Mouse (Mus musculus): ENCODE results near the gene Shbg.

Shbg gene

DNA sequence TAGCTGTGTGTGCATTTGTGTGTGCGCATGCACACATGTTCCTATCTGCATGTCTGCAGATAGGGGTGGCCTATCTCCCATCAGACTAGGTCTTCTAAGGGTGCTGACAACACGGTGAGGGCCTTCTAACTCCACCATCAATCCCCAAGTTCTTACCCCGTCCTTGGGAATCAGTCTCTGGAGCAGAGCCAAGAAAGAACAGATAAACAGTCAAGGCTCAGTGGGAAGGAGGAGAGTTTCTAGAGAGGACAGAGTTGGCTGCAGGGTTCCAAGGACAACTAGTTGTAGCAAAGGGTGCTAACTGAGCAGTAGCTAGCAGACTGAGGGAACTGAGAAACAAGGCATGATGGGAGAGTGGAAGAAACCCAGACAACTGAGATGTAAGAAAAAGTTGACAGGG is 15.9 kb downstream of the Shbg start:
- DNase-seq (ENCODE audit: low read depth, low spot score) = no peak

DNA sequence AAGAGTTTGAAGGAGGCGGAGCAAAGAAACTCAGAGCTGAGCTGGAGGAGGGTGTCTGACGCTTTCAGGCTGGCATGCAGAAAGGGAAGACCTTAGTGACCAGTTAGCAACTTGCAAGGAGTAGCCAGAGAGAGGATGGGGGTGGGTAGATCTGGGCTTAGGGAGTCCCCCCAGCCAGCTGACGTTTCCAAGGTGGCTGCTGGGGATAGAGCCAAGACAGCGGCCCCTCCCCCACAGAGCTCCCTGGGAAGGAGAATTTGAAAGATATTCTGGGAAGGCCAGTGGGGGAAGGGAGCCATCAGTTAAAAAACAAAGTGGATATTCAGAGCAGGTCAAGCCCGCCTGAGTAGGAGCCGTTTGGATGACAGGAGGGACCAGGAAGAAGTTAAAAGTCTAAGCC is 17.6 kb downstream of the Shbg start:
- no peak for DNase-seq (ENCODE audit: low read depth, low spot score)

DNA sequence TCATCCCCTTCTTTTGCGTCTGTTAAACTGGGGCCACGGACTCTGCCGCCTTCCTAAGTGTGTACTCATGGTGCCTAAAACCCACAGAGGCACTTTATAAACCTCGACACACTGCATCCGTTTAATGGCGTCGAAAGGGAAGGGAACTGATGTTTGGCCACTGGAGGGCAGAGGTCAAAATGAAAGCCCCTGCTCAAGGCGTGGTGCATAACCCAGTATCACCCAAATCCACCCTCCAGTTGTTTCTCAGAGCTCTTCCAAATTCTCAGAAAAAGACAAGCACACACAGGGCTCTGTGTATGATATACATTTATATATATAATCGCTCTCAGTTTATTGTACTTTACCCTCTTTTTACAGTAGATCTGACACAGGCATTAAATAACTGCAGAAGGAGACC is 18.3 kb downstream of the Shbg start:
- DNase-seq (ENCODE audit: low read depth, low spot score) = no peak

DNA sequence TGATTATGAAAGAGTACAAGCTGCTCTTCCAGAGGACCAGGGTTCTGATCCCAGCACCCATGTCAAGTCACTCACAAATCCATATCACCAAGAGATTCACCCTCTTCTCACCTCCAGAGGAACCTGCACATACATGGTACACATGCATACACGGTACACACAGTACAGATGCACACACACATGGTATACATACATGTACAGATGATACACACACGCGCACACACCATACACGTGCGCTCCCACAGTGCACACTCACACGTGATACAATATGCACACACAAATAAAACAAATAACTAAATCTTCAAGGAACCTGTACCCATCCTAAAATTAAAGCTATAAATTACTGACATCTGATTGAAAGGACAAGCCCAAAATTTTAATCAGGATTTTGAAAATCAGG is 22.9 kb downstream of the Shbg start:
- no peak for DNase-seq (ENCODE audit: low read depth, low spot score)

DNA sequence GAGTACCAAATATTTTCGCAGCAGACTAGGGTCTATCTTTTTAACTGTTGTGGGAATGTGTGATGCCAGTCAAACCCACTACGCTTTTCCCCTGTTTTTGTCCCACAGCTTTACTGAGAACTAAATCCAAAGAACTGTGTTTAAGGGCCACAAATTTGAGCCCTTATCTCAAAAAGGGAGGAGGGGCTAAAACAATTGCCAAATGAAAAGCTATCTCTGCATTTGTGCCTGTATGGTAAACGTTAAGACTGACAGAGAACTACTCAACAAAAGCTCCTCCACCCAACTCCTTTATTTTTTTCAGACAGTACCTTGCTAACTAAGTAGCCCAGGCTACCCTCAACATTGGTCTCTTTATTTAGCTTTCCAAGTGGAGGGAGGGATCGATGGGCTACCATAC is 24.9 kb downstream of the Shbg start:
- no peak for DNase-seq (ENCODE audit: low read depth, low spot score)

DNA sequence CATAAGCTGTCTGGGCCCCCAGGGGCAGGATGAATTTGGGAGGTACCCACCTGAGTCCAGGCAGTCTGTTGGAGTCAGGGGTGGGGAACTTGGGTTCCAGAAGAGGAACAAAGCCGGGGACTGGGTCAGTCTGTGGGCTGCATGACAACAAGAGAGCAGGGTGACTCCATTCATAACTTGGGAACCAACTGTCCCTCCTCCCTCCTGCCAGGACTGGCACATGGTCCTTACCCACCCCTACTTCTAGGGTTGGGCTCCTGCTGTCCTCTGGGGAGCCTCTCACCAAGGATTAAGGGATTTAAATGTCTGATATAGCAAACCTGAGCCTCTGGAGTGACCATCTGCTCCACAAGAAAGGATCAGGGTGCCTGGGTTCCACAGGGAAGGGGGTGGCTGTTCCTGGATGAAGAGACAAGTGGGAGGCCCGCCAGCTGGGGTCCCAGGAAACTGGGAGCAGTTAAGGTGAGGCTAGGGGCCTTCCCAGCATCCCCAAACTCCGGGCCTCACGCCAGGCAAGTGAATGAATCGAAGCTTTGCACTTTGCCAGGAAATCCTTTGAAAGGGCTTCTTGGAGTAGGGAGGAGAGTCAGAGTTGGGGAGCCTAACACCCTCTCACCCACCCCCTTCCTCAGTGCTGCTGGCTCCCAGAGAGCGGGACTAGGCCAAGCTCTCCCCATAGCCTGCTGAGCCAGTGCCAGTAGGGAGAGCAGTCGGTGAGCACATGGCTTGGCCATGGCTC is 25.6 kb downstream of the Shbg start:
- DNase-seq (ENCODE audit: low read depth, low spot score) = no peak

DNA sequence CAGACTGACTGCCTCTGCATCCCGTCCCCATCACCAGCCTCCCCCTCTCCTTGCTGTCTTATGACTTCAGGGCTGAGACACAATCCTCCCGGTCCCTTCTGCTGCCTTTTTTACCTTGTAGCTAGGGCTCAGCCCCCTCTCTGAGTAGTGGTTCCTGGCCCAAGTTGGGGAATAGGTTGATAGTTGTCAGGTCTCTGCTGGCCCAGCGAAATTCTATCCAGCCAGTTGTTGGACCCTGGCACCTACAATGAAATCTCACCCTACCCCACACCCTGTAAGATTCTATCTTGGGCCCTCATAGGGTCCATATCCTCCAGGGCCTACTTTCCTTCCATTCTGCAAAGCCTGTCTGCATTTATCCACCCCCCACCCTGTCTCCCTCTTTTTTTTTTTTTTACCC is 26.3 kb downstream of the Shbg start:
- DNase-seq (ENCODE audit: low read depth, low spot score) = no peak

DNA sequence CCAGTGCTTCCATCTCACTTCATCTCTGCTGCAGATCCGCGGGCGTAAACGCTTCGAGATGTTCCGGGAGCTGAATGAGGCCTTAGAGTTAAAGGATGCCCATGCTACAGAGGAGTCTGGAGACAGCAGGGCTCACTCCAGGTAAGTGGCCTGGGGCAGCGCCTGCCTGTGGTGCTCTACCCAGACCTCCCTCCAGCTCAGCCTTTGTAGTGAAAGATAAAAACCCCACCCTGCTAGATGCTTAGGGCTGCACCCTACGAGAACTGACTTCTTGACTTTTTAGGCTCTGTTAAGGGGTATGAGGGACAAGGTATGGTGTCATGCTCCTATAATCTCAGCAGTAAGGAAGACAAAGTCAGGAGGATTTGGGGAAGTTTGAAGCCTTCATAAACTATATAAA is 27.1 kb downstream of the Shbg start:
- no peak for DNase-seq (ENCODE audit: low read depth, low spot score)

DNA sequence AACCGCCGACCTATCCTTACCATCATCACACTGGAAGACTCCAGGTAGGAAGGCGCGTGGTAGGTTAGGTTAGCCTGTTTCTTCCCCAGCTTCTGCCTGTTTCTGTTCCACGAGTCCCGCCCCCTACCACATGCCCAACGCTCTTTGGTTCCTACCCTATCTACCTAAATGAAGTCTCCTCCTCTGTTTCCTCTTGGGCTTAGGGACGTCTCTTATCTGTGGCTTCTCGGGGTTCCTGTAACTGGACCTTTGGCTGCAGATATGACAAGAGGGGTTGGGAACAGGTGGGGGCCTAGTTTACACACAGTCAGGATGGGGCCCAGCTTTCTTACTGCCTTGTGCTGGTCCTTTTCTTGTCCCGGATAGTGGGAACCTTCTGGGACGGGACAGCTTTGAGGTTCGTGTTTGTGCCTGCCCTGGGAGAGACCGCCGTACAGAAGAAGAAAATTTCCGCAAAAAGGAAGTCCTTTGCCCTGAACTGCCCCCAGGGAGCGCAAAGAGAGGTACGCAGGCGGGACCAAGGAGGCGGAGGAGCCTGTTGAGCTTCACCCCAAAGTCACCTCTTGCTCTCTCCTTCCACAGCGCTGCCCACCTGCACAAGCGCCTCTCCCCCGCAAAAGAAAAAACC is 28.4 kb downstream of the Shbg start:
- DNase-seq (ENCODE audit: low read depth, low spot score) = no peak

DNA sequence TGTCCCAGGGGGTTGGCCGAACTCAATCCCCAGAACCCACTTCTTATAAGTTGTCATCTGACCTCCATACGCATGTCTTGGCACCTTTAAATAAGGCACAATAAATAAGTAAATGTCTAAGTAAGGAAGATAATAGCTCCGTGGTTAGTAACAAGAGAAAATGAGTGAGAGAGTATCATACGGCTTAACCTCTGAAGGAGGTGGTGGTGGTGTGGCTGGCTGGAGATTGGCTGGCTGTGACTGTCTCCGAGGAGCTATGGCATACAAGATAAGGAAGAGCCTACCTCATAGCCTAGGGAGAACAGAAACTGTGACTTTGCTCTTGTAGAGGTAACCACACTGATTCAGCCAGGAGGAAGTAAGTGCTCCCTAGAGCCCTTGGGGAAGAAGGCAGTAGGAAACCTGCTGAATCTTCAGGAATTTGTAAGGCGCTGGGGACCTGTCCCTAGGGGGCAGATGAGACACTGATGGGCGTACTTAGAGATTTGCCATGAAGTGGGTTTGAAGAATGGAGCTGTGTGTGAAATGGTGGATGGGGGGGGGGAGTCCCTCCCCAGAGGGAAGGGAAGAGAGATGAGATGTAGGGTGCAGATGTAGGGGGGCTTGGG is 31.9 kb downstream of the Shbg start:
- DNase-seq (ENCODE audit: low read depth, low spot score) = no peak

DNA sequence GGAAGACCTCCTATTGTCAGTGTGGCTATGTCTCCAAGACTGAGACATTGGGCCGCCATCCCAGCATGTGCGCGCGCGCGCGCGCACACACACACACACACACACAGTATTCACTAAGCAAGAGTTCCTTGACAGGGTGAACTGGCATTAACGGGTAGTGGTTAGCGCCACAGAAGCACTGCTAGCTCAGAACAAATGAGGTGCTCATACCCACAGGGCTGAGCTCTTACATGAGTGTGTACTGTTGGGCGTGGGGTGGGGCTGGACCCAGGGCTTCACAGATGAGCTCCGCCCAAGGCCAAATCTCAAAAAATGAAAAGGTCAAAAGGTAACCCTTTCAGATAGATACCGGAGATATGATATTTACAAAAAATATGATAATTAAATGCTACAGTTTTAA is 32.8 kb downstream of the Shbg start:
- DNase-seq (ENCODE audit: low read depth, low spot score) = no peak

DNA sequence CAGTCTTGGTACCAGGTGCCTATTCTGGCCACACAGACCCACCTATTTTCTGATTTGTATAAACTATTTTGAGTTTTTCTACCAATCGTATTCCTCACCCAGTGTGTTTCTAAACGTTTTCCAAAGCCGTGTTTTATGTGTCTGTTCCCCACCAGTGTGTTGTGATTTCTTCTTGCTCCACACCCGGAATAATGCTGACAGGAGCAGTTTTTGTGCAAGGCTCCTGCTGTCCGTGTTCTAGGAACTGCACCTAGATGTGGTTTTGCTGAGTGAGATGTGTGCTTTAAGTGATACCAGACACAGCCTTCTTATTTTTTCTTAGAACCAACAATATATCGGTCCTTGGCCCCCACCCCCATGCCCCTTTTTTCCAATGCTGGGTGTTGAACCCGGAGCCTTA is 33.7 kb downstream of the Shbg start:
- no peak for DNase-seq (ENCODE audit: low read depth, low spot score)

DNA sequence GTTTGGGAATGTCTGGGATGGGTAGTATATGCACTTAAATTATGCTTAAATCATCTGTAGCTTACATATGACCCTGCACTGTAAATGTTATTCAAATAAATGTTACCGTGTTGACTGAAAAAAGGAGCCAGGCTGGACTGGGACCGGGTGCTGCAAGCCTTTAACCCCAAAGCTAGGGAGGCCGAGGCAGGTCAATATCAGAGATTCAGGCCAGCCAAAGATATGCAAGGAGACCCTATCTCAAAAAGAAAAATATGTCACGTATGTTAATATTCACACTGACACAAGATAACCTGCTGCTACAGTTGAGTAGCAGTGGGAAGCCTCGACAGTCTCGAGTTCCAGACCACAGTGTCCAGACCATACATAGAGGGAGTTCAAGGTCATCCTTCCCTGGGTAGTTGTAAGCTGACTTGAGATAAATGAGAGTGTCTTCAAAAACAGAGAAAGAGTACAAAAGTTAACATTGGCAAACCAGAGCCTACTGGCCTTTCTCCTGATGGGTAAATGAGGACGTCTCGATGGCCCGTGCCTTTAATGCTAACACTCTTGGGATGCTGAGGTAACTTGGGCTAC is 35.4 kb downstream of the Shbg start:
- no peak for DNase-seq (ENCODE audit: low read depth, low spot score)

DNA sequence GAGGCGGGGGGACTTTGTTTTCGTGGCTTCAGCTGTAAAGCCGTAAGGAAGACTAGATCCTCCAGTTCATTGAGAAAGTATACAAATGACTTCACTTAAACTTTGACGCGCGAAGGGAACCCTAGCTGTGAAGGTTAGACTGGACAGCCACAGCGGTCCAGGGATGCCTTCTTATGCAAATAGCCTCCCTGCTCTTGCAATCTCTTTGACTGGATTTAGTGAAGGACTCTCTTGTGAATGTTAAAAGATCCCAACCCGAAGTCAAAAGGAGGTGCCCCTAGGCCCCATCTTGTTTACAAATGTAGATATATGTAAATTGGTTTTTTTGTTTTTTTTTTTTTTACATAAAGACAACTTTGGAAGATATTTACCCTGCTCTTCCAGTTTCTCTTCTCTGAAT is 35.9 kb downstream of the Shbg start:
- no peak for DNase-seq (ENCODE audit: low read depth, low spot score)

DNA sequence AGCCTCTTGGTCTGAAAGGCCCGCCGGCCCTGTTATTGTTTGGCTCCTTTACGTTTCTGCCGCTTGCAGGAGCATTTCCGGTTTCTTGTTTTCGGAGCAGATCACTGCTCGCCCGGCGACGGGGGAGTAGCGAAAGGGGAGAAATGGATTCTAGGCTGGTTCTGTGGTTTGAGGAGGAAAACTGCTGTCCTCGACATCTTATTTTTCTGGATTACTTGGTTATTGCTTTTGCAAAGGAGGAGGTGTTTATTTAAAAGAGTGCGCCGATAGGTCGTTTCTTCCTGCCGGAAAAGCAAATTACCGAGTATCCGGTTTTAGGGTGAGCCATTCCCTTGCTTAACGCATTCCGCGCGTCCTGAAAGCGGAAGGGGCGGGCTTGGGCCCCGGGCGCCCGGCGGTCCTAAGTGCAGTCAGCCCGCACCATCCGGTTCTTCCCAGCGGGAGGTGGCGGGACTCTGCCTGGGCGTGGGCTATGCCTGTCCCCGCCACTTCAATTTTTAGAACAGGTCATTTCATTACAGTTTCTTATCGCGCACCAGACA is 36.5 kb downstream of the Shbg start:
- peak; percentile 95 for DNase-seq (ENCODE audit: low read depth, low spot score)

DNA sequence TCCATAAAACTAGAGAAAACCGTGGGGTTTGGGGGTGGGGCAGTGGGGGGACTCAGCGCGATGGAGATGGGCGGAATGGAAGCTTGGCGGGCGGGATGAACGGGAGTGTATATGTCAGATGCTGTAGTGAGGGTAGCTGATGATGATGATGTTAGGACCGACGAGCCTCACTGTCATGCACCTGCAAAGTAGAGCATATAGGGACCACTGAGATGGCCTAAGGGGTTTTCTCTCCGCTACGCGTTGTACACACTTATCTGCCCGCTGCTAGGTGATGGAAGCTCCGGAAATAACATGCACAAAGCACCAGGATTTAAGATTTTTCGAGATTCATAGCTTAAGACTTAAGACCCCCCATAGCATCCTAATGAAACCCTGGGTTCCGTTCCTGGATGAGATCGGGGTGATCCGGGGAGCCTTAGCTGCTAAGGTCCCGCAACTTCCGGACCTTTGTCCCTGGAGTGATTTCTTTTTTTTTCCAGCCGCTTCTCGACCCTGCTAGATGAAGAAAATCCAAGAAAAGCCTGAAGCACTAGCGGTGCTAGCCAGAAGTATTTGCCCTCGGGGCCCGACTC is 37.0 kb downstream of the Shbg start:
- no peak for DNase-seq (ENCODE audit: low read depth, low spot score)

DNA sequence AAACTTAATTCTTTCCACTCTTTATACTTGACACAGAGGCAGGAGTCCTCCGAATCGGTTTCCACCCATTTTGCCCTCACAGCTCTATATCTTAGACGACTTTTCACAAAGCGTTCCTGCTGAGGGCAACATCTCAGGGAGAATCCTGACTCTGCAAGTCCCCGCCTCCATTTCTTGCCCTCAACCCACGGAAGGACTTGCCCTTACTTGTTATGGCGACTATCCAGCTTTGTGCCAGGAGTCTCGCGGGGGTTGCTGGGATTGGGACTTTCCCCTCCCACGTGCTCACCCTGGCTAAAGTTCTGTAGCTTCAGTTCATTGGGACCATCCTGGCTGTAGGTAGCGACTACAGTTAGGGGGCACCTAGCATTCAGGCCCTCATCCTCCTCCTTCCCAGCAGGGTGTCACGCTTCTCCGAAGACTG is 37.6 kb downstream of the Shbg start, which contains the start of the genes Wrap53 and Trp53:
TSS of gene Wrap53 (minus strand) at position 165 of the 424 bp plus-strand sequence.
TSS of gene Trp53 (plus strand) at position 269 of the 424 bp plus-strand sequence.
- peak; percentile 93 for DNase-seq (ENCODE audit: low read depth, low spot score)

DNA sequence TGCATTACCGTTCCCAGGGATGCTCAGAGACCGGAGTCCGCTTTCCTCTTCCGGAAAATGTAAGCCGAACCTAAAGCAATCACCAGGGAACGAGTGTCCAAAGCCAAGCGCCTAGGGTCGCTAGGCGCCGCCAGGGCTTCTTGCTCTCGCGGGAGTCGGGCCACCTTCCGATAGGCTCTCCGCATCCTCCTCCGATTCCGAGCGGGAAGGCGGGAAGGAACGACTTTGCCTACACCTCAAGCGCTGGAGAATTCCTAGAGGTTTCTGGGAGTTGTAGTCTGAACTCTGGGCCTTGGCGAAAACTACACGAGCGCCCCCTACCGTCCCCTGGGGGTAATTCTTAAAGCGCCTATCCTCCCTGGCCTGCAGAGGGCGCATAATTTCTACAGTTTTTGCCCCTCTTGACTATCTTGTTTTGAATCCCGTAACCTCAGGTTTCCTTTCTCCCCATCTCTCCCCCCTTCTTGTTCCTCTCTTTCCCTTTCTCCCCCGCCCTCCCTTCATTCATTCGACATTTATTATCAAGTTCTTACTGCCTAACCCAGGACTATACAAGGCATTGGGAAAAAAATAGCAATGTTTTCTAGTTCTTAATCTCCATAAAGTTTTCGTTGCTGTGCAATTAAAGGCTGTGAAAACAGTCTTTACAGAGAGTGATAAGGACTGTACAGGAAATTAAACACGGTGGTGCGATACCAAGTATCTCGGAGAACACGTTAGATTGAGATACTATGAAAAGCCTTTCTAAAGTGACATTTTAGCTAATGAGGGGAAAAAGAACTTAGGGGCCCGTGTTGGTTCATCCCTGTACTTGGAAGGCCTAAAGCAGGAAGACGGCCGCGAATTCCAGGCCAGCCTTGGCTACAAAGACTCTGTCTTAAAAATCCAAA is 38.3 kb downstream of the Shbg start:
- DNase-seq (ENCODE audit: low read depth, low spot score) = peak; percentile 98

DNA sequence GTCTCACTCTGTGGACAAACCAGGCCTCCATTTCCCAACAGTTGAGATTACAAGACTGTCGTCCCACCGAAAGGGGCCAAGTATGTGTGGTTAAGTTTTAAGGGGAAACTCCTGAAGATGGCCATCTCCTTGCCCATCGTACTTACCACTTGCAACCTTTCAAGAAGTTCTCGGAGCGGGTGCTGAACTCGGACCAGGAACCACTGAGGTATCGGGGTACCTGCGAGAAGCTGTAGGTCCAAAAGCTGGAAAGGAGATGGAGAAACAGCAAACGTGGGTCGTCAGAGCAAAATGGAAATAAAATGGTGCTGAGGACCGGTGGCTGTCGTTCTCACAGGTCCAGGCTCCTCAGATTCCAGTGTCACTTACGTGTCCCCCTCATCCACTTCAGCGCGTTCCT is 39.4 kb downstream of the Shbg start:
- no peak for DNase-seq (ENCODE audit: low read depth, low spot score)

DNA sequence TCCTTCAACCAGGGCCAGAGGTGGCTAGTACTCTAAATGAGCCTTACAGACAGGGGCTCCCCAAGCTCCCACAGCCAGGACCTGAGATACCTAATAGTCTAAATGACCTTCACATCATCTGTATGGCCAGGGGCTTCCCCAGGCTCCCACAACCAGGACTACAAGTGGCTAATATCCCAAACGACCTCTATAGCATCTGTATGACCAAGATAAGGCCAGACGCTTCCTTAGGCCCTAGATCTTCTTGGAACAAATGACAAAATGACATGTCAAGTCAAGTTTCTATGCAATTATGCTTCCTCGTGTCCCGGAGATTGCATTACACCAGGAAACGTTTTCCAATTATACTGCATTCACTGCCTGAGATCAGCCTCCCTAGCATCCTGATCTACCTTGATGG is 41.4 kb downstream of the Shbg start:
- DNase-seq (ENCODE audit: low read depth, low spot score) = no peak

DNA sequence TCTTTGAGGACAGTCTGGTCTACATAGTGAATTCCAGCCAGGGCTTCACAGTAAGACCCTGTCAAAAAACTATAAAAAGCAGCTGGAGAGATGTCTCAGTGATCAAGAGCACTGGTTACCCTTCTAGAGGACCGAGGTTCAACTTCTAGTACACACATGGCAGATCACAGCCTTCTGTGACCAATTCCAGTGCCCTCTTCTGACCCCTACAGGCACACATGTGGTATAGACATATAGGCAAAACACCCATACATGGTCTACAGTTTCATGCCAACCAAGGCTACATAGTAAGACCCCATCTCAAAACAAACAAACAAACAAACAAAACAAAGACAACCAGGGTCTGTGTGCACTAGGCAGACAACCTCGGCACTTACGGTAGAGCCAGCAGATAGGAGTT is 42.5 kb downstream of the Shbg start:
- no peak for DNase-seq (ENCODE audit: low read depth, low spot score)

Data from telencephalon, adult 2 months (tissue).